Mouse (Mus musculus): Measurements from ENCODE around the gene Ptma.
A peak's percentile ranks its signal among the peaks of the same experiment; 100 is the strongest.
"Not testable (repeated sequence)": the region's sequence is repeated elsewhere in the genome, so short reads cannot be mapped to it uniquely, and the experiment has no call there.

Ptma gene

GRCm38 (mm10) chr1:86496340-86496739 is 30.2 kb upstream of the Ptma start:
- DNase-seq (ENCODE audit: low spot score) = no peak

GRCm38 (mm10) chr1:86497361-86497760 is 29.2 kb upstream of the Ptma start:
- peak; percentile 54 for DNase-seq (ENCODE audit: low spot score)

- DNase-seq (ENCODE audit: low spot score) = peak; percentile 35
Observed at GRCm38 (mm10) chr1:86497986-86498385, 28.5 kb upstream of the Ptma start.

- no peak for DNase-seq (ENCODE audit: low spot score)
Observed at GRCm38 (mm10) chr1:86498611-86499010, 27.9 kb upstream of the Ptma start.

- no peak for DNase-seq (ENCODE audit: low spot score)
Observed at GRCm38 (mm10) chr1:86499903-86500302, 26.6 kb upstream of the Ptma start.

GRCm38 (mm10) chr1:86500681-86501080 is 25.8 kb upstream of the Ptma start:
- no peak for DNase-seq (ENCODE audit: low spot score)

- DNase-seq (ENCODE audit: low spot score) = no peak
Observed at GRCm38 (mm10) chr1:86501114-86501532, 25.4 kb upstream of the Ptma start.

GRCm38 (mm10) chr1:86501559-86501958 is 25.0 kb upstream of the Ptma start:
- peak; percentile 85 for DNase-seq (ENCODE audit: low spot score)

- DNase-seq (ENCODE audit: low spot score) = no peak
Observed at GRCm38 (mm10) chr1:86502221-86503048, 24.1 kb upstream of the Ptma start.

GRCm38 (mm10) chr1:86503165-86503747 is 23.3 kb upstream of the Ptma start:
- DNase-seq (ENCODE audit: low spot score) = peak; percentile 72

- DNase-seq (ENCODE audit: low spot score) = peak; percentile 94
Observed at GRCm38 (mm10) chr1:86503906-86504696, 22.4 kb upstream of the Ptma start.

- DNase-seq (ENCODE audit: low spot score) = no peak
Observed at GRCm38 (mm10) chr1:86504697-86505421, 21.7 kb upstream of the Ptma start.

GRCm38 (mm10) chr1:86505461-86505860 is 21.1 kb upstream of the Ptma start:
- no peak for DNase-seq (ENCODE audit: low spot score)

- DNase-seq (ENCODE audit: low spot score) = no peak
Observed at GRCm38 (mm10) chr1:86506420-86506819, 20.1 kb upstream of the Ptma start.

GRCm38 (mm10) chr1:86507866-86508265 is 18.7 kb upstream of the Ptma start:
- DNase-seq (ENCODE audit: low spot score) = no peak

GRCm38 (mm10) chr1:86509410-86509809 is 17.1 kb upstream of the Ptma start:
- no peak for DNase-seq (ENCODE audit: low spot score)

GRCm38 (mm10) chr1:86510266-86510665 is 16.3 kb upstream of the Ptma start:
- no peak for DNase-seq (ENCODE audit: low spot score)

- DNase-seq (ENCODE audit: low spot score) = no peak
Observed at GRCm38 (mm10) chr1:86510676-86511441, 15.7 kb upstream of the Ptma start.

GRCm38 (mm10) chr1:86512154-86512720 is 14.3 kb upstream of the Ptma start:
- no peak for DNase-seq (ENCODE audit: low spot score)

GRCm38 (mm10) chr1:86513031-86513430 is 13.5 kb upstream of the Ptma start:
- not testable (repeated sequence) for DNase-seq (ENCODE audit: low spot score)

All from testis, postnatal 14 days (tissue).